Mouse (Mus musculus) frontal cortex, postnatal 10 days (tissue): ENCODE measurements around the gene Aox2.

ENCODE experiments used
- DNase-seq, 2 experiments: peaks; one replicate each; pipeline ENCODE4 v3.0.0; 2022; ENCODE audit warnings: low spot score in 2 of 2, mixed read lengths in 1 of 2

Aox2 gene

GRCm38 (mm10) chr1:58401396-58401795 lies 123.3 kb downstream of the Aox2 start:
- no peak for DNase-seq

- no peak for DNase-seq
Measured at GRCm38 (mm10) chr1:58403745-58404144, 125.6 kb downstream of the Aox2 start.

- no peak for DNase-seq
Measured at GRCm38 (mm10) chr1:58407321-58407720, 129.2 kb downstream of the Aox2 start.

- no peak for DNase-seq
Measured at GRCm38 (mm10) chr1:58408141-58408540, 130.0 kb downstream of the Aox2 start.

- no peak for DNase-seq
Measured at GRCm38 (mm10) chr1:58409553-58410197, 131.5 kb downstream of the Aox2 start.

GRCm38 (mm10) chr1:58410198-58410588 lies 132.1 kb downstream of the Aox2 start:
- DNase-seq: no peak

- DNase-seq: no peak
Measured at GRCm38 (mm10) chr1:58410776-58411175, 132.7 kb downstream of the Aox2 start.

- DNase-seq: no peak
Measured at GRCm38 (mm10) chr1:58415442-58415841, 137.3 kb downstream of the Aox2 start.

- DNase-seq: no peak
Measured at GRCm38 (mm10) chr1:58416048-58416447, 137.9 kb downstream of the Aox2 start.

GRCm38 (mm10) chr1:58420032-58420431 lies 141.9 kb downstream of the Aox2 start:
- no peak for DNase-seq

- no peak for DNase-seq
Measured at GRCm38 (mm10) chr1:58420961-58421360, 142.8 kb downstream of the Aox2 start.

GRCm38 (mm10) chr1:58422879-58423278 lies 144.8 kb downstream of the Aox2 start:
- no peak for DNase-seq

- DNase-seq: peak; percentile 93 to 96
Measured at GRCm38 (mm10) chr1:58423371-58424248, 145.5 kb downstream of the Aox2 start, which contains the start of gene Clk1. Gene Clk1, minus strand, starts transcription at chr1:58424066.

GRCm38 (mm10) chr1:58424551-58424950 lies 146.4 kb downstream of the Aox2 start:
- no peak for DNase-seq
